Mouse (Mus musculus) lung, postnatal 0 days (tissue): ENCODE data around the gene Arhgap24.

ENCODE experiments used
- CTCF ChIP-seq: IDR thresholded peaks from 2 replicates; pipeline ENCODE4 v1.5.1; 2016; ENCODE audit warnings: antibody characterized with exemption, mild to moderate bottlenecking
- EP300 ChIP-seq: IDR thresholded peaks from 2 replicates; pipeline ENCODE4 v1.6.1; 2016; ENCODE audit warnings: antibody characterized with exemption, mild to moderate bottlenecking, control low read depth

- no peak for TF ChIP-seq EP300
- peak; percentile 86 for TF ChIP-seq CTCF
These were observed 393.6 kb downstream of the Arhgap24 start for GRCm38 (mm10) chr5:102874605-102875298.
